Mouse (Mus musculus): ENCODE data around the gene Aldh16a1.

Gene Aldh16a1

GRCm38 (mm10) chr7:45091001-45091990 is 63.1 kb downstream of the Aldh16a1 start:
- DNase-seq (ENCODE audit: low spot score), result no peak
